ENCODE assay signal across 10 mouse cellular contexts in the genomic region with DNA sequence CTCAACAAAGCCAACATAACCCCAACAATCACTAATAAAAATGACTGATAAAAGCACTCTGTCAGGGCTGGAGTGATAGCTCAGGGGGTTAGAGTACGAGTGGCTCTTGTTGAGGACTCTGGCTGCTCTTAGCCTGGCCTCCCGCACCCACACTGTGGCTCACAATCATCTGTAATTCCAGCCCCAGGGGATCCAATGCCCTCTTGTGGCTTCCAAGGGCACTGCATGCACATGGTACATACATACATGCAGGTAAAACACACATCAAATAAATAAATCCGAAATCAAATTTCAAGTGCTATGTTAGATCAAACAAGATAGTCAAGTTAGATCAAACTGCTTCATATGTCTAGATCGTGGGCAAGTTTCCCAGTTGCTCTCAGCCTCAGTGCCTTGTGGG. TPM values are rescaled to one million over a fixed set of nuclear protein-coding genes. Genes with fewer than 3 reads are reported as not detected.
DNase-seq lines count a peak whose midpoint lies in the region; ATAC-seq and TF ChIP-seq lines count a peak whose summit lies in the region.
"Had no signal": no experiment of that assay in that cellular context is flagged by ENCODE, and none has a peak within 500 bp of the region (broad histone marks: within the 10 kb centered on the region; RNA-seq: fewer than 3 reads in every experiment).

No protein-coding gene starts in this region.

- no peak for TF ChIP-seq POLR2A in bone marrow, adult 2 months (IDR thresholded peaks at IDR 0.05; ENCODE audit: borderline replicate concordance, control insufficient read depth, low read depth, low read length)

- H3K27me3 ChIP-seq in hindbrain, embryonic 13.5 days: no peaks in the 10 kb centered on the region
- H3K27me3 ChIP-seq in hindbrain, embryonic 16.5 days (replicated peaks; ENCODE audit: control insufficient read depth, insufficient read depth, low read length): no peaks in the 10 kb centered on the region
- H3K27me3 ChIP-seq in liver, embryonic 14.5 days (ENCODE audit: control insufficient read depth, insufficient read depth, low read length): no peaks in the 10 kb centered on the region
- H3K27me3 ChIP-seq in midbrain, embryonic 16.5 days (ENCODE audit: control insufficient read depth, insufficient read depth, low read depth, low read length): no peaks in the 10 kb centered on the region
- H3K27me3 ChIP-seq: embryonic facial prominence, embryonic 12.5 days; limb, embryonic 12.5 days had no signal

- ATAC-seq in hindbrain, embryonic 13.5 days (ENCODE audit: low FRiP score): 0 out of 2 replicates have a peak, but pooled peaks have one; percentile 19
- ATAC-seq in hindbrain, embryonic 16.5 days: no peak
- no peak for ATAC-seq in liver, embryonic 14.5 days (ENCODE audit: insufficient read depth)
- no peak for ATAC-seq in midbrain, embryonic 16.5 days

- H3K9me3 ChIP-seq in hindbrain, embryonic 13.5 days: no peaks in the 10 kb centered on the region
- H3K9me3 ChIP-seq in hindbrain, embryonic 16.5 days (ENCODE audit: control insufficient read depth, low read length): no peaks in the 10 kb centered on the region
- H3K9me3 ChIP-seq in liver, embryonic 14.5 days (ENCODE audit: control insufficient read depth, low read length): no peaks in the 10 kb centered on the region
- H3K9me3 ChIP-seq in midbrain, embryonic 16.5 days (replicated peaks; ENCODE audit: control insufficient read depth, low read length, poor library complexity, severe bottlenecking): no peaks in the 10 kb centered on the region
- H3K9me3 ChIP-seq: embryonic facial prominence, embryonic 12.5 days; limb, embryonic 12.5 days had no signal

- peaks cover 67% of the 10 kb centered on the region for H3K36me3 ChIP-seq in hindbrain, embryonic 13.5 days
- peaks cover 39% of the 10 kb centered on the region for H3K36me3 ChIP-seq in hindbrain, embryonic 16.5 days (ENCODE audit: control insufficient read depth, insufficient read depth, low read length)
- peaks cover 4% of the 10 kb centered on the region for H3K36me3 ChIP-seq in liver, embryonic 14.5 days (replicated peaks; ENCODE audit: control insufficient read depth, insufficient read depth, low read depth)
- peaks cover 29% of the 10 kb centered on the region for H3K36me3 ChIP-seq in midbrain, embryonic 16.5 days (ENCODE audit: control insufficient read depth, insufficient read depth, low read length)

- DNase-seq in CD4-positive helper T cell, adult 2 months (ENCODE audit: low read depth, low spot score): peak; percentile 34
- DNase-seq in liver, embryonic 14.5 days (ENCODE audit: low read depth in 3 of 3, low spot score in 3 of 3): peak; percentile 27 to 42 (median 40)
- peak; percentile 29 to 35 for DNase-seq in thymus, postnatal 36 days
- no peak for DNase-seq in layer of hippocampus, postnatal 14 days (ENCODE audit: low spot score in 2 of 2)

- WGBS in hindbrain, embryonic 13.5 days: 88% methylated on average over 4 of the region's 4 CpGs
- WGBS in hindbrain, embryonic 16.5 days: 77% methylated on average over 4 of the region's 4 CpGs
- WGBS in bone marrow, adult 2 months: 80% methylated on average over 4 of the region's 4 CpGs
- 69% methylated on average over 4 of the region's 4 CpGs for WGBS in liver, embryonic 14.5 days (ENCODE audit: insufficient replicate concordance)
- WGBS in midbrain, embryonic 16.5 days: 84% methylated on average over 4 of the region's 4 CpGs

- peak; percentile 64 for TF ChIP-seq CTCF in bone marrow, adult 2 months (IDR thresholded peaks at IDR 0.05; ENCODE audit: control insufficient read depth, insufficient read depth, low read length)
- peak; percentile 91 for TF ChIP-seq CTCF in liver, embryonic 14.5 days (IDR thresholded peaks at IDR 0.05; ENCODE audit: low read depth)

- H3K27ac ChIP-seq in hindbrain, embryonic 13.5 days: no peak overlapping the region
- H3K27ac ChIP-seq in hindbrain, embryonic 16.5 days (ENCODE audit: low read depth, low read length): no peak overlapping the region
- H3K27ac ChIP-seq in bone marrow, adult 2 months (ENCODE audit: control insufficient read depth, insufficient read depth, low read depth, low read length, poor library complexity): no peak overlapping the region
- no peak overlapping the region for H3K27ac ChIP-seq in liver, embryonic 14.5 days
- H3K27ac ChIP-seq in midbrain, embryonic 16.5 days (ENCODE audit: low read length): no peak overlapping the region
- H3K27ac ChIP-seq: embryonic facial prominence, embryonic 12.5 days; limb, embryonic 12.5 days had no signal

- H3K9ac ChIP-seq in hindbrain, embryonic 13.5 days: no peak overlapping the region
- no peak overlapping the region for H3K9ac ChIP-seq in hindbrain, embryonic 16.5 days (ENCODE audit: low read depth, low read length)
- no peak overlapping the region for H3K9ac ChIP-seq in liver, embryonic 14.5 days (replicated peaks)
- no peak overlapping the region for H3K9ac ChIP-seq in midbrain, embryonic 16.5 days (ENCODE audit: low read depth, low read length)
- H3K9ac ChIP-seq: embryonic facial prominence, embryonic 12.5 days had no signal

- TF ChIP-seq EP300 in liver, embryonic 14.5 days (IDR thresholded peaks at IDR 0.05; ENCODE audit: low read depth): no peak

- no peak overlapping the region for H3K4me2 ChIP-seq in hindbrain, embryonic 13.5 days
- H3K4me2 ChIP-seq in hindbrain, embryonic 16.5 days (ENCODE audit: low read length): no peak overlapping the region
- H3K4me2 ChIP-seq in liver, embryonic 14.5 days (ENCODE audit: low read depth): no peak overlapping the region
- no peak overlapping the region for H3K4me2 ChIP-seq in midbrain, embryonic 16.5 days (ENCODE audit: low read length)
- H3K4me2 ChIP-seq: embryonic facial prominence, embryonic 12.5 days; limb, embryonic 12.5 days had no signal

- H3K4me3 ChIP-seq in hindbrain, embryonic 13.5 days: no peak overlapping the region
- no peak overlapping the region for H3K4me3 ChIP-seq in hindbrain, embryonic 16.5 days (ENCODE audit: low read length)
- no peak overlapping the region for H3K4me3 ChIP-seq in bone marrow, adult 2 months (replicated peaks; ENCODE audit: control insufficient read depth, low read depth, low read length)
- no peak overlapping the region for H3K4me3 ChIP-seq in liver, embryonic 14.5 days (ENCODE audit: insufficient read depth in 1 of 2, low read depth in 2 of 2, low read length in 2 of 2)
- H3K4me3 ChIP-seq in midbrain, embryonic 16.5 days (ENCODE audit: low read depth, low read length): no peak overlapping the region
- H3K4me3 ChIP-seq: embryonic facial prominence, embryonic 12.5 days; limb, embryonic 12.5 days had no signal

- peaks cover 17% of the 10 kb centered on the region for H3K4me1 ChIP-seq in hindbrain, embryonic 13.5 days (replicated peaks)
- H3K4me1 ChIP-seq in hindbrain, embryonic 16.5 days (ENCODE audit: control insufficient read depth, insufficient read depth, low read depth, low read length): peaks cover 7% of the 10 kb centered on the region
- no peaks in the 10 kb centered on the region; the same call in 1 of the 2 replicates for H3K4me1 ChIP-seq in bone marrow, adult 2 months (ENCODE audit: control insufficient read depth, insufficient read depth, low read length)
- H3K4me1 ChIP-seq in liver, embryonic 14.5 days (replicated peaks; ENCODE audit: control insufficient read depth in 2 of 2, insufficient read depth in 2 of 2, low read length in 1 of 2): peaks cover 0 to 7% of the 10 kb centered on the region in 2 experiments; a peak in 3 of 4 replicates
- H3K4me1 ChIP-seq in midbrain, embryonic 16.5 days (ENCODE audit: control insufficient read depth, insufficient read depth, low read length): peaks cover 12% of the 10 kb centered on the region

RNA-seq across cellular contexts. Expression of a gene that starts 1.7 kb away (rescaled TPM):
- 9.6 and 10.7 TPM in 2 replicates for polyA plus RNA-seq in hindbrain, embryonic 13.5 days (2015; fragmentation: Nextera tagmentation; extraction: Ambion mirVana)
- 8.1 and 8.8 TPM in 2 replicates for polyA plus RNA-seq in hindbrain, embryonic 16.5 days (2015; fragmentation: Nextera tagmentation; extraction: Ambion mirVana)
- 2.4 TPM in 2 replicates for polyA plus RNA-seq in bone marrow, adult 2 months (2011; ENCODE audit: insufficient read depth, insufficient read length, low replicate concordance, missing spikeins)
- 1.2 TPM in 2 replicates for polyA plus RNA-seq in liver, embryonic 14.5 days (2012; rRNA removed)
- 0.27 and 0.82 TPM in 2 replicates for polyA plus RNA-seq in liver, embryonic 14.5 days (2014; fragmentation: Nextera tagmentation; extraction: Ambion mirVana)
- 10 to 100 TPM; 38.4 TPM for total RNA-seq in layer of hippocampus, postnatal 14 days (2021)
- 9.6 and 9.7 TPM in 2 replicates for polyA plus RNA-seq in midbrain, embryonic 16.5 days (2015; fragmentation: Nextera tagmentation; extraction: Ambion mirVana)

RNA-seq across cellular contexts. Expression of a gene that starts 20.0 kb away (rescaled TPM):
- 124 and 132 TPM in 2 replicates for polyA plus RNA-seq in hindbrain, embryonic 13.5 days (2015; fragmentation: Nextera tagmentation; extraction: Ambion mirVana)
- 102 and 115 TPM in 2 replicates for polyA plus RNA-seq in hindbrain, embryonic 16.5 days (2015; fragmentation: Nextera tagmentation; extraction: Ambion mirVana)
- 17.2 and 27.5 TPM in 2 replicates for polyA plus RNA-seq in bone marrow, adult 2 months (2011; ENCODE audit: insufficient read depth, insufficient read length, low replicate concordance, missing spikeins)
- 22.4 and 28.0 TPM in 2 replicates for polyA plus RNA-seq in liver, embryonic 14.5 days (2012; rRNA removed)
- 37.0 and 39.9 TPM in 2 replicates for polyA plus RNA-seq in liver, embryonic 14.5 days (2014; fragmentation: Nextera tagmentation; extraction: Ambion mirVana)
- 10 to 100 TPM; 50.2 to 52.0 TPM for total RNA-seq in layer of hippocampus, postnatal 14 days (2021)
- 108 and 109 TPM in 2 replicates for polyA plus RNA-seq in midbrain, embryonic 16.5 days (2015; fragmentation: Nextera tagmentation; extraction: Ambion mirVana)

RNA-seq across cellular contexts. Expression of a gene that starts 29.6 kb away (rescaled TPM):
- polyA plus RNA-seq in hindbrain, embryonic 13.5 days (2015; fragmentation: Nextera tagmentation; extraction: Ambion mirVana): 21.8 and 22.0 TPM in 2 replicates
- polyA plus RNA-seq in hindbrain, embryonic 16.5 days (2015; fragmentation: Nextera tagmentation; extraction: Ambion mirVana): 22.5 and 23.4 TPM in 2 replicates
- 6.3 and 11.0 TPM in 2 replicates for polyA plus RNA-seq in bone marrow, adult 2 months (2011; ENCODE audit: insufficient read depth, insufficient read length, low replicate concordance, missing spikeins)
- polyA plus RNA-seq in liver, embryonic 14.5 days (2012; rRNA removed): 16.5 and 17.2 TPM in 2 replicates
- 6.8 and 6.9 TPM in 2 replicates for polyA plus RNA-seq in liver, embryonic 14.5 days (2014; fragmentation: Nextera tagmentation; extraction: Ambion mirVana)
- total RNA-seq in layer of hippocampus, postnatal 14 days (2021): 10 to 100 TPM; 25.9 to 26.8 TPM
- 22.7 and 26.1 TPM in 2 replicates for polyA plus RNA-seq in midbrain, embryonic 16.5 days (2015; fragmentation: Nextera tagmentation; extraction: Ambion mirVana)

RNA-seq across cellular contexts. Expression of a gene that starts 30.4 kb away (rescaled TPM):
- 1.8 and 2.1 TPM in 2 replicates for polyA plus RNA-seq in hindbrain, embryonic 13.5 days (2015; fragmentation: Nextera tagmentation; extraction: Ambion mirVana)
- polyA plus RNA-seq in hindbrain, embryonic 16.5 days (2015; fragmentation: Nextera tagmentation; extraction: Ambion mirVana): 2.7 and 3.5 TPM in 2 replicates
- 2.1 TPM in 1 of 2 replicates, not detected in the other for polyA plus RNA-seq in bone marrow, adult 2 months (2011; ENCODE audit: insufficient read depth, insufficient read length, low replicate concordance, missing spikeins)
- polyA plus RNA-seq in liver, embryonic 14.5 days (2012; rRNA removed): 0.18 and 0.33 TPM in 2 replicates
- polyA plus RNA-seq in liver, embryonic 14.5 days (2014; fragmentation: Nextera tagmentation; extraction: Ambion mirVana): 0.28 TPM in 2 replicates
- total RNA-seq in layer of hippocampus, postnatal 14 days (2021): 1 to 10 TPM; 1.1 to 1.7 TPM
- polyA plus RNA-seq in midbrain, embryonic 16.5 days (2015; fragmentation: Nextera tagmentation; extraction: Ambion mirVana): 1.9 and 2.4 TPM in 2 replicates

RNA-seq across cellular contexts. Expression of a gene that starts 34.8 kb away (rescaled TPM):
- polyA plus RNA-seq in hindbrain, embryonic 13.5 days (2015; fragmentation: Nextera tagmentation; extraction: Ambion mirVana): 10.8 and 10.9 TPM in 2 replicates
- polyA plus RNA-seq in hindbrain, embryonic 16.5 days (2015; fragmentation: Nextera tagmentation; extraction: Ambion mirVana): 13.5 and 14.6 TPM in 2 replicates
- polyA plus RNA-seq in bone marrow, adult 2 months (2011; ENCODE audit: insufficient read depth, insufficient read length, low replicate concordance, missing spikeins): not detected in 2 replicates
- 0.03 and 0.06 TPM in 2 replicates for polyA plus RNA-seq in liver, embryonic 14.5 days (2012; rRNA removed)
- polyA plus RNA-seq in liver, embryonic 14.5 days (2014; fragmentation: Nextera tagmentation; extraction: Ambion mirVana): 0.24 TPM in 1 of 2 replicates, not detected in the other
- 10 to 100 TPM; 16.3 to 16.8 TPM for total RNA-seq in layer of hippocampus, postnatal 14 days (2021)
- 11.3 and 17.0 TPM in 2 replicates for polyA plus RNA-seq in midbrain, embryonic 16.5 days (2015; fragmentation: Nextera tagmentation; extraction: Ambion mirVana)

Comparison
In these comparisons a context has a peak if more than half of its experiments do, and no peak if none do; other contexts are left out.
1. DNase-seq: peak in CD4-positive helper T cell, adult 2 months (single experiment), liver, embryonic 14.5 days (3 of 3) and thymus, postnatal 36 days (2 of 2); none in layer of hippocampus, postnatal 14 days (0 of 2).